Mouse (Mus musculus): ENCODE results near the gene Cacng8. TPM values are rescaled to one million over a fixed set of nuclear protein-coding genes. Genes with fewer than 3 reads are reported as not detected.

The Cacng8 gene
- 12.5 and 16.4 TPM in 2 replicates for polyA plus RNA-seq (2015; fragmentation: Nextera tagmentation; extraction: Ambion mirVana)

DNA sequence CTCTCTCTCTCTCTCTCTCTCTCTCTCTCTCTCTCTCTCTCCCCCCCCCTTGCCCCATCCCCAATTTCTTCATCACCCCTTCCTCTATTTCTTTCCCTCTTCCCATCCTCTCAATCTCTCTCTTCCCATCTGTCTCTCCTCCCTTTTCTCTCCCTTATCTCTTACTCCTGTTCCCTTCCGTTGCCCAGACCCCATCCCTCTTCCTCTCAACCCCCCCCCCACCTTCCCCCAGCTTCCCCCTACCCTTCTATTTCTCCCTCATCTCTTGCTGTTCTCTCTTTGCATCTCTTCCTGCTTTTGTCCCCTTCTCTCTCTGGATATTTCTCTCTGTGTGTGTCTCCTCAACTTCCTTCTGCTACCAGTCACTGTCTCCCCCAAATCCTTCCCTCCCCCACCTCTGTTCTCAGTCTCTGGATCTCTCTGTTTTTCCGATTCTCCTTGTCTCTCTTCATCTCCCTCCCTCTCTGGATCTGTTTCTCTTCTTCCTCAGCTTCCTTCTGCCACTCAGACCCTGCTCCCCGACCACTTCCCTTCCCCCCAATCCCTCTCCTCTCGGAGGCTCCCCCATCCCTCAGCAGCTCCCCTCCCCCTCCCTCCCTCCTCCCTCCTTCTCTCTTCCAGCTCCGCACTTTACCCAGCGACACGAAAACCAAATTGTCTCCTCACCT, at the start of gene Cacng8:
Gene Cacng8 (plus strand): TSS at position 271 of the 668 bp plus-strand sequence.
- Histone ChIP-seq H3K4me1 (peaks cover 56% of the 10 kb centered on the region), H3K9ac (replicated peaks) (peak within 1 kb of the TSS; percentile 70), H3K36me3 (peaks cover 14% of the 10 kb centered on the region), H3K4me2 (replicated peaks) (peak within 1 kb of the TSS; percentile 83), H3K27ac (replicated peaks) (peak within 1 kb of the TSS; percentile 85), H3K9me3 (no peaks in the 10 kb centered on the region), H3K4me3 (peak within 1 kb of the TSS; percentile 60), H3K27me3 (no peaks in the 10 kb centered on the region)
- ATAC-seq (replicated peaks) = peak; percentile 41
- WGBS = 1% methylated on average over 7 of the region's 7 CpGs

DNA sequence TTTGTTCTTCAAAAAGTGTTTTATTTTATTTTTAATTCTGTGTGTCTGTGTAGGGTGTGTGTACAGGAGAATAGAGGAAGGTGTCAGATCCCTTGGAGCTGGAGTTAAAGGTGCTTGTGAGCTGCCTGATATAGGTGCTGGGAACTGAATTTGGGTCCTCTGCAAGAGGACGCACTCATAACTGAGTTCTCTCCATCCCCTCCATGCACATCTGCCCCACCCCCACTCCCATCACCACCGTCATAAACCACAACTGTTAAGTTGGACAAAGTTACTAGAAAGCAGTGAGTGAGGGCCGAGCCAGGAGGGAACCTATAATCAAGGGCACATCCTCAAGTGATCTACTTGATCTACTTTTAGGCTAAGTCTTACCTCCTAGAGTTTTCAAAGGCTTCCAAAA, 46.6 kb upstream of the Cacng8 start:
- WGBS = 97% methylated on average over 3 of the region's 3 CpGs

DNA sequence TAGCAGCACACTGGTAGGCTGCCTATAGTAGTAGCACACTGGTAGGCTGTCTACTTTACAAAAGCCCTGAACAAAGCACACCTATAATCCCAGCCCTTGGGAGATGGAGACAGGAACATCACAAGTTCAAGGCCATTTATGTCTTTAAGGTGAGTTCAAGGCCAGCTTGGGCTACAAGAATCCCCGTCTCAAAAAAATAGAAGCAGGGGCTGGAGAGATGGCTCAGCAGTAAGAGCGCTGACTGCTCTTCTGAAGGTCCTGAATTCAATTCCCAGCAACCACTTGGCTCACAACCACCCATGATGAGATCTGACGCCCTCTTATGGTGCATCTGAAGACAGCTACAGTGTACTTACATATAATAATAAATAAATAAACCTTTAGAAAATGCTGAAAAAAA, 45.2 kb upstream of the Cacng8 start:
- no peak overlapping the region for H3K27ac ChIP-seq (replicated peaks)
- no peaks in the 10 kb centered on the region for H3K27me3 ChIP-seq
- no peaks in the 10 kb centered on the region for H3K4me1 ChIP-seq
- H3K9me3 ChIP-seq = no peaks in the 10 kb centered on the region
- no peak overlapping the region for H3K4me3 ChIP-seq
- ATAC-seq (replicated peaks) = no peak
- 96% methylated on average over 3 of the region's 3 CpGs for WGBS
- peaks cover 72% of the 10 kb centered on the region for H3K36me3 ChIP-seq
- H3K4me2 ChIP-seq (replicated peaks) = no peak overlapping the region
- no peak overlapping the region for H3K9ac ChIP-seq (replicated peaks)

More for the DNA sequence above, 46.6 kb upstream of the Cacng8 start:
- Histone ChIP-seq H3K9me3 (no peaks in the 10 kb centered on the region), H3K4me3 (no peak overlapping the region), H3K4me1 (no peaks in the 10 kb centered on the region), H3K27me3 (no peaks in the 10 kb centered on the region), H3K36me3 (peaks cover 63% of the 10 kb centered on the region), H3K9ac (replicated peaks) (no peak overlapping the region), H3K27ac (replicated peaks) (no peak overlapping the region), H3K4me2 (replicated peaks) (no peak overlapping the region)
- no peak for ATAC-seq (replicated peaks)

DNA sequence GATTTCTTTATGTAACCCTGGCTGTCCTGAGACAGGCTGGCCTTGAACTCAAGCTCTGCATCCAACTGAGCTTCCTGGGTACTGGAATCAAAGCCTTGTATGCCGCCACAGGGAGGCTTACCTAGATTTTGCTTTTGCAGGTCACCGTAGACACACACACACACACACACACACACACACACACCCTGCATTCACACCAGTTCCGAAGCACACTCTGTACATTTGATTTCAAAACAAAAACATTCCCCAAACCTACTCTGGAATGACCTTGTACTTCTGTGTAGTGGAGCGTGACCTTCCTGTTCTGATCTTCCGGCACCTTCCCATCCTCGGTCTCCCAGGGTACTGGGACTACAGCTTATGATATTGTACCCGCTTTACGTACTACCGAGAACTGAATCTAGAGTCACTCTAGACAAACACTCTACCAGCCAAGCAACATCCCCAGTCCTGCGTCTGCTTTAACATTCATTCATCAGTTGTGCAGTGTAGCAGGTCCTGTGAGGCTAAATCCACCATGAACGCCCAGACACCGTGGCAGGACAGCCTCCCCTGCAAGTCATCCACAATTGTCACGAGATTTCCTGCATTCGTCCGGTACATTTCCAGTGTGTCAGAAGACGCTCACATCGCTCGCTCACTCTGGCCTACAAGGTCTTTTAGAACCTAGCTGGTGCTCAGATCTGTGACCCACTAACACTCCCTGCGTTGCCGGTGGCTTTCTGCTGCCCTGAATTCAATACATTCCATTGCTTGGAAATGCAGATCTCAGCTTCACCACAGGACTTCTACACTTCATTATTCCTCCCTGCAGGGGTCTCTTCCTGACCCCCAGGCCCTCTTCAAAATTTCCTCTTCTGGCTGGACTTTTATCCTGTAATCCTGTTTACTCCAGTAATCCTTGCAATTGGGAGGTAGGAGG, 42.9 kb upstream of the Cacng8 start:
- no peaks in the 10 kb centered on the region for H3K9me3 ChIP-seq
- peaks cover 62% of the 10 kb centered on the region for H3K36me3 ChIP-seq
- no peak overlapping the region for H3K27ac ChIP-seq (replicated peaks)
- no peaks in the 10 kb centered on the region for H3K4me1 ChIP-seq
- ATAC-seq (replicated peaks) = no peak
- H3K4me3 ChIP-seq = no peak overlapping the region
- no peaks in the 10 kb centered on the region for H3K27me3 ChIP-seq
- whole genome bisulfite sequencing = 36% methylated on average over 20 of the region's 20 CpGs
- no peak overlapping the region for H3K4me2 ChIP-seq (replicated peaks)
- 0 out of 2 replicates have a peak overlapping the region, but pooled peaks have one; percentile 19 for H3K9ac ChIP-seq (replicated peaks)

DNA sequence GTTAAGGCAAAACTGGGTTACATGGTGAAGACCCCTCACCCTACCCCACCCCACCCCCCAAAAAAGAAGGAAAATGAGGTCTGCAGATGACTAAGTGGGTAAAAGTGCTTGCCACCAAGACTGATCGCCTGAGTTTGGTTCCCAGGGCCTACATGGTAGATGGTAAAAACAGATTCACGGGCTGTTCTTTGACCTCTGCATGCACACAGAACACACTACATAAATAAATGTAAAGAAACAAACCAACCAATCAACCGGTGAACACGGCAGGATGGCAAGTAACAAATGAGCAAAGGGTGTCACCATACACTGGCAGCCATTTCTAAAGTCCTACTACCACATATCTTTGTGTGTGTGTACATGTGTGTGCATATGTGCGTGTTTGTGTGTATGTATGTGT, 42.2 kb upstream of the Cacng8 start:
- Histone ChIP-seq H3K27me3 (no peaks in the 10 kb centered on the region), H3K4me3 (no peak overlapping the region), H3K4me1 (no peaks in the 10 kb centered on the region), H3K27ac (replicated peaks) (no peak overlapping the region), H3K9me3 (no peaks in the 10 kb centered on the region), H3K9ac (replicated peaks) (no peak overlapping the region), H3K36me3 (peaks cover 59% of the 10 kb centered on the region), H3K4me2 (replicated peaks) (no peak overlapping the region)
- 59% methylated on average over 5 of the region's 5 CpGs for WGBS
- ATAC-seq (replicated peaks) = no peak

DNA sequence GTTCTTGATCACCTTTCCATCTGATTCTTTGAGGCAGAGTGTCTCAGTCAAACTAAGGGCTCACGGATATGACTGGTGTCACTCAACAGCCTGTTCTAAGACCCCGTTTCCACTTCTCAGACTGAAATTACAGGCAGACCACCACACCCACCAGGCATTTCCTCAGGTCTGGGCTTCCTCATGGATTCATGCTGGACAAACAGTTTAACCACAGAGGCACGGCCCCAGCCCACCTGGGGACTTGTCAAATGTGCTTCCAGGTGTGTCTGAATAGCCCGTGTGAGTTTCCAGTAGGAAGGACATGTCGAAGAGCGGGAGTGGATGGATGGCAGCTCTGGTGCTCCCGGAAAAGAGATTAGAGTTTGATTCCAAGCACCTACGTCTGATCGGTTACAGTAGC, 40.7 kb upstream of the Cacng8 start:
- Histone ChIP-seq H3K27me3 (no peaks in the 10 kb centered on the region), H3K27ac (replicated peaks) (no peak overlapping the region), H3K36me3 (peaks cover 51% of the 10 kb centered on the region), H3K4me2 (replicated peaks) (no peak overlapping the region), H3K9ac (replicated peaks) (no peak overlapping the region), H3K4me1 (no peaks in the 10 kb centered on the region), H3K4me3 (no peak overlapping the region), H3K9me3 (no peaks in the 10 kb centered on the region)
- 94% methylated on average over 9 of the region's 9 CpGs for WGBS
- no peak for ATAC-seq (replicated peaks)

DNA sequence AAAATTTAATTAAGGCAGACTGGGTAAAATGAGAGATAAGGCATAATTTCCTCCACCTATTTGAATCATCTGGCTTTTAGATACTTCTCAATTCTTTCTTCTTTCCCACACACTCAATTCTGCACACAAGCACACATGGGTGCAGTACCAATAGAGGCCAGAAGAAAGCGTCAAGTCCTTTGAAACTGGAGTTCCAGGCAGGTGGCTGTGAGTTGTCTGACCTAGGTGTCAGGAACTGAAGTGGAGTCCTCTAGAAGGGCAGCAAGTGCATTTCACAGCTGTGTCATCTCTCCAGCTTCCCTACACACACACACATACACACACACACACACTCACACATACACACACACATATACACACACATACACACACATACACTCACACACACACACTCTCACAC, 38.9 kb upstream of the Cacng8 start:
- Histone ChIP-seq H3K4me1 (no peaks in the 10 kb centered on the region), H3K27ac (replicated peaks) (no peak overlapping the region), H3K27me3 (no peaks in the 10 kb centered on the region), H3K9me3 (no peaks in the 10 kb centered on the region), H3K9ac (replicated peaks) (no peak overlapping the region), H3K4me2 (replicated peaks) (no peak overlapping the region), H3K4me3 (no peak overlapping the region), H3K36me3 (peaks cover 46% of the 10 kb centered on the region)
- no peak for ATAC-seq (replicated peaks)
- 92% methylated on average over 1 of the region's 1 CpGs for WGBS

DNA sequence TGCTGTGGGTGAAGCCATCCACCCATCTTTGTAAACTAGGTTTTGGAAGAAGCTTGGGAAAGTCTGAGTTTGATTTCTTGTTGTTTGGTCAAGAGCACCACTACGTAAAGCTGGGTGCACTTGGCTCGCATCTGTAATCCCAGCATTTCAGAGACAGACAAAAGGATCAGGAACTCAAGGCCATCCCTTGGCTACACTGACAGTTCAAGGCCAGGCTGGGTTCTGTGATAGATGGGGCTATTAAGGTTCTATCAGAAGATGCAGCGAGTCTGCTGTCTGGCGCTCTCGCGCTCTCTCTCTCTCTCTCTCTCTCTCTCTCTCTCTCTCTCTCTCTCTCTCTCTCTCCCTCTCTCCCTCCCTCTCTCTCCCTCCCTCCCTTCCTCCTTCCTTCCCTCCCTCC, 35.6 kb upstream of the Cacng8 start:
- Histone ChIP-seq H3K4me1 (no peaks in the 10 kb centered on the region), H3K27ac (replicated peaks) (no peak overlapping the region), H3K9ac (replicated peaks) (no peak overlapping the region), H3K9me3 (no peaks in the 10 kb centered on the region), H3K4me3 (no peak overlapping the region), H3K27me3 (no peaks in the 10 kb centered on the region), H3K4me2 (replicated peaks) (no peak overlapping the region), H3K36me3 (peaks cover 41% of the 10 kb centered on the region)
- ATAC-seq (replicated peaks) = no peak
- 87% methylated on average over 6 of the region's 6 CpGs for WGBS

DNA sequence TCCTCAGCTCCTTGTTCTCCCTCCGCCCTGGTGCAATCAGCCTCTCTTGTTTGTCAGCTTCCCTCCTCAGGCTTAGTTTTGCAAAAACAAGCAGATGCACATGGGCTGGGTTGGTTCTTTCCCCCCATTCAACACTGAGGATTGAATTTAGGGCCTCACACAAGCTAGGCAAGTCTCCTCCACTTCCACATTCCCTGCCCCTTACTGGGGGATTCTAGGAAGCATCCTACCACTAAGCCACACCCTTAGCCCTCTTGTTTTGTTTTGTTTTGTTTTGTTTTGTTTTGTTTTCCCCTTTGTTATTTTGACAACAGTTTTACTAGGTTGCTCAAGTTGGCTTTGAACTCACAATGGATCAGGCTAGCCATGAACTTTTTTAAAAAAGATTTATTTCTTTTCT, 29.8 kb upstream of the Cacng8 start:
- H3K36me3 ChIP-seq = peaks cover 40% of the 10 kb centered on the region
- H3K27ac ChIP-seq (replicated peaks) = no peak overlapping the region
- H3K9me3 ChIP-seq = no peaks in the 10 kb centered on the region
- 90% methylated on average over 1 of the region's 1 CpGs for WGBS
- no peak overlapping the region for H3K4me2 ChIP-seq (replicated peaks)
- H3K4me1 ChIP-seq = no peaks in the 10 kb centered on the region
- no peak overlapping the region for H3K4me3 ChIP-seq
- ATAC-seq (replicated peaks) = no peak
- H3K9ac ChIP-seq (replicated peaks) = no peak overlapping the region
- H3K27me3 ChIP-seq = no peaks in the 10 kb centered on the region

DNA sequence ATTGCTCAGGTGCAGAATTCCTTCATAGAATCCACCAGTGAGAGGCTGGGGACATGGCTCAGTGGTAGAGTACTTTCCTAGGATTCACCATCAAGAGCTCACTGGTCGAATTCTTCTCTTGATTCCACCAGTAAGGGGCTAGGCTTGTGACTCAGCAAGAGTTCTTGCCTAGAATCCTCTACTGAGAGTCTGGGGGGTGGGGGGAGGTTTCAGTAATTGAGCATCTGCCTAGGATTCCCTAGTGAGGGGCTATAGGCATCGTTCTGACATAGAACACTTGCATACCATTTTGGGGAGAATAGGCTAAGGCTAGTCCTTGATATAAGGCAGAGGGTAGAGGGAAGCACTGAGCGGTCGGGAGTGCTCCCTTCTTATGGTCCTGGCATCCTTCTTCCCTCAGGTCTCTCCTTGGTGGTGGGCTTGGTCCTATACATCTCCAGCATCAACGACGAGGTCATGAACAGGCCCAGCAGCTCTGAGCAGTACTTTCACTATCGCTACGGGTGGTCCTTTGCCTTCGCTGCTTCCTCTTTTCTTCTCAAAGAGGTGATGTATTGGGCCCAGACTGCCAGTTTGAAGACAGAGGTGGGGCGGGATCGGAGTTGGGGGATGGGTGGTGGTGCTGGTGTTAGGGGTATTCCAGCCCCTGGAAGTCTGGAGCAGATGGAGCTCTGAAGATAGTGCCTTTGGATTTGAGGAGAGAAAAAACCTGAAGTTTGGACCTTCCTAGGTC, 24.8 kb upstream of the Cacng8 start:
- Histone ChIP-seq H3K27me3 (no peaks in the 10 kb centered on the region), H3K9me3 (no peaks in the 10 kb centered on the region), H3K36me3 (peaks cover 19% of the 10 kb centered on the region), H3K4me1 (peaks cover 4% of the 10 kb centered on the region), H3K9ac (replicated peaks) (no peak overlapping the region), H3K4me3 (no peak overlapping the region), H3K4me2 (replicated peaks) (no peak overlapping the region), H3K27ac (replicated peaks) (no peak overlapping the region)
- WGBS = 56% methylated on average over 11 of the region's 11 CpGs
- 0 out of 2 replicates have a peak, but pooled peaks have one; percentile 17 for ATAC-seq (replicated peaks)

DNA sequence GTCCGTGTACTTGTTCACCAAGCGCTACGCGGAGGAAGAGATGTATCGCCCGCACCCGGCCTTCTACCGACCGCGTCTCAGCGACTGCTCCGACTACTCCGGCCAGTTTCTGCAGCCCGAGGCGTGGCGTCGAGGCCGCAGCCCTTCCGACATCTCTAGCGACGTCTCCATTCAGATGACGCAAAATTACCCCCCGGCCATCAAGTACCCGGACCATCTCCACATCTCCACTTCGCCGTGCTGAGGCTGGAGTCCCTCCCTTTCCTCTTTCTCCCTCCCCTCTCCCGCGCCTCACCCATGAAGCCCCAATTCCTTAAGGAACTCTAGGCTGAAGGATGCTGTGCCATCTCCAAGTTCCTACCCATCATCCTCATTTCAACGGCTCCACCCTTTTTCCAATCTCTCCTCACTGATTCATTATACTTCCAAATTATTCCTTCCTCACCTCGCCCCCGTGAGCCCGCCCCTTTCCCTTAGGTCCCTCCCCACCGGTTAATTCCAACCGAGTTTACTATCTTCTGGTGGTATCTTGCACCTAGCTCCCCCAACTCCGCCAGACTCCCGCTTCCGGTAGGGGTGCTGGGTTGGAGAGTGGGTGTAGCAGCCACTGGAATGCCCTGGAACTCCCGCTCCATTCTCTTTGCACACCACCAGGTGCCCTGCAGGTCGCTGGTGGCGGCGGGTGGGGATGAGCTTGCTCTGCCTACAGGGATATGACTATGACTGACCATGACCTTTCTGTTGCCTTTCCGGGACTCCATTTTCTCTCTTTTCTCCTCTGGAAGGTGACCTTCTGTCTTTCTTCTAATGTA, 23.6 kb upstream of the Cacng8 start:
- no peak for ATAC-seq (replicated peaks)
- H3K36me3 ChIP-seq = peaks cover 14% of the 10 kb centered on the region; the same call in 1 of the 2 replicates
- no peaks in the 10 kb centered on the region for H3K27me3 ChIP-seq
- 23% methylated on average over 42 of the region's 42 CpGs for WGBS
- H3K4me2 ChIP-seq (replicated peaks) = peak overlapping the region; percentile 22; the same call in 1 of the 2 replicates
- no peaks in the 10 kb centered on the region for H3K9me3 ChIP-seq
- no peak overlapping the region for H3K27ac ChIP-seq (replicated peaks)
- H3K9ac ChIP-seq (replicated peaks) = no peak overlapping the region
- H3K4me1 ChIP-seq = peaks cover 4% of the 10 kb centered on the region
- no peak overlapping the region for H3K4me3 ChIP-seq
